Mouse (Mus musculus) limb, embryonic 12.5 days (tissue): ENCODE results near the gene Pced1b. TPM values are rescaled to one million over a fixed set of nuclear protein-coding genes. Genes with fewer than 3 reads are reported as not detected.

Experiments used
- ATAC-seq: fragments of 200-750 bp; cut with Nextera tagmentation; 2 replicates; pipeline ENCODE4 v1.8.0; 2017; ENCODE audit warnings: low read depth, moderate TSS enrichment; ENCODE audit not compliant: insufficient number of reproducible peaks, insufficient read depth, low FRiP score, low TSS enrichment
- H3K27ac ChIP-seq: fragments of 300-500 bp; sonication (generic); 2 replicates; pipeline ENCODE4 v1.5.1; 2016; ENCODE audit warnings: mild to moderate bottlenecking, moderate library complexity
- H3K27me3 ChIP-seq: fragments of 300-500 bp; sonication (generic); 2 replicates; pipeline ENCODE4 v1.6.1; 2016; ENCODE audit warnings: mild to moderate bottlenecking, moderate library complexity
- H3K36me3 ChIP-seq: fragments of 300-500 bp; sonication (generic); 2 replicates; pipeline ENCODE4 v1.6.1; 2016; ENCODE audit warnings: mild to moderate bottlenecking, moderate library complexity
- H3K4me1 ChIP-seq: fragments of 300-500 bp; sonication (generic); replicated peaks from 2 replicates; pipeline ENCODE4 v1.6.1; 2016
- H3K4me2 ChIP-seq: fragments of 300-500 bp; sonication (generic); 2 replicates; pipeline ENCODE4 v1.6.1; 2016; ENCODE audit warnings: mild to moderate bottlenecking, moderate library complexity
- H3K4me3 ChIP-seq: fragments of 300-500 bp; sonication (generic); replicated peaks from 2 replicates; pipeline ENCODE4 v1.5.1; 2016; ENCODE audit warnings: mild to moderate bottlenecking
- H3K9ac ChIP-seq: fragments of 300-500 bp; sonication (generic); replicated peaks from 2 replicates; pipeline ENCODE4 v1.6.1; 2016; ENCODE audit warnings: mild to moderate bottlenecking, moderate library complexity
- H3K9me3 ChIP-seq: fragments of 300-500 bp; sonication (generic); 2 replicates; pipeline ENCODE4 v1.6.1; 2016; ENCODE audit warnings: mild to moderate bottlenecking, moderate library complexity
- WGBS: fragments of 180-500 bp; shearing (Covaris S2); methylation state at CpG from one replicate; pipeline ENCODE4 v1.1.7; 2016; 5-methylcytosine and 5-hydroxymethylcytosine counted together
- polyA plus RNA-seq: library from polyadenylated mRNA; unstranded; fragments of >200 nt; fragmentation: Nextera tagmentation; extraction: Ambion mirVana; gene quantifications from 2 replicates; pipeline ENCODE4 v1.2.1, GENCODE M21; 2016

Pced1b gene
- polyA plus RNA-seq, 1 experiment from 2014 or later, result 2.5 TPM

GRCm38 (mm10) chr15:97389577-97389976 lies 142.7 kb downstream of the Pced1b start:
- Histone ChIP-seq H3K27me3 (no peaks in the 10 kb centered on the region), H3K4me2 (no peak overlapping the region), H3K27ac (no peak overlapping the region), H3K9me3 (no peaks in the 10 kb centered on the region), H3K4me1 (no peaks in the 10 kb centered on the region), H3K9ac (no peak overlapping the region), H3K4me3 (no peak overlapping the region), H3K36me3 (no peaks in the 10 kb centered on the region)
- ATAC-seq, result no peak
- 91% methylated on average over 4 of the region's 4 CpGs for WGBS

- no peaks in the 10 kb centered on the region for H3K9me3 ChIP-seq
- H3K36me3 ChIP-seq, result no peaks in the 10 kb centered on the region
- 93% methylated on average over 2 of the region's 2 CpGs for WGBS
- no peak overlapping the region for H3K27ac ChIP-seq
- no peak overlapping the region for H3K4me2 ChIP-seq
- H3K9ac ChIP-seq, result no peak overlapping the region
- H3K4me1 ChIP-seq, result no peaks in the 10 kb centered on the region
- no peak overlapping the region for H3K4me3 ChIP-seq
- H3K27me3 ChIP-seq, result no peaks in the 10 kb centered on the region
- no peak for ATAC-seq
These were observed 143.9 kb downstream of the Pced1b start for GRCm38 (mm10) chr15:97390778-97391177.

- Histone ChIP-seq H3K4me1 (no peaks in the 10 kb centered on the region), H3K9me3 (no peaks in the 10 kb centered on the region), H3K4me2 (no peak overlapping the region), H3K27ac (no peak overlapping the region), H3K27me3 (no peaks in the 10 kb centered on the region), H3K9ac (no peak overlapping the region), H3K36me3 (no peaks in the 10 kb centered on the region), H3K4me3 (no peak overlapping the region)
- ATAC-seq, result no peak
- WGBS, result 92% methylated on average over 2 of the region's 2 CpGs
These were observed 144.5 kb downstream of the Pced1b start for GRCm38 (mm10) chr15:97391436-97391835.

- no peak for ATAC-seq
- WGBS, result 83% methylated on average over 12 of the region's 12 CpGs
- H3K9ac ChIP-seq, result no peak overlapping the region
- no peak overlapping the region for H3K4me2 ChIP-seq
- no peak overlapping the region for H3K4me3 ChIP-seq
- H3K27ac ChIP-seq, result peak overlapping the region; percentile 20; the same call in 1 of the 2 replicates
- H3K36me3 ChIP-seq, result no peaks in the 10 kb centered on the region
- no peaks in the 10 kb centered on the region for H3K27me3 ChIP-seq
- no peaks in the 10 kb centered on the region for H3K4me1 ChIP-seq
- H3K9me3 ChIP-seq, result peaks cover 5% of the 10 kb centered on the region; the same call in 1 of the 2 replicates
These were observed 147.7 kb downstream of the Pced1b start for GRCm38 (mm10) chr15:97394561-97394960.

GRCm38 (mm10) chr15:97396586-97397299 lies 149.8 kb downstream of the Pced1b start:
- Histone ChIP-seq H3K4me2 (no peak overlapping the region), H3K27ac (no peak overlapping the region), H3K4me3 (no peak overlapping the region), H3K9ac (no peak overlapping the region), H3K36me3 (no peaks in the 10 kb centered on the region), H3K27me3 (no peaks in the 10 kb centered on the region), H3K9me3 (peaks cover 5% of the 10 kb centered on the region; the same call in 1 of the 2 replicates), H3K4me1 (no peaks in the 10 kb centered on the region)
- no peak for ATAC-seq
- WGBS, result 96% methylated on average over 4 of the region's 4 CpGs

GRCm38 (mm10) chr15:97397793-97398192 lies 150.9 kb downstream of the Pced1b start:
- Histone ChIP-seq H3K4me3 (no peak overlapping the region), H3K9ac (no peak overlapping the region), H3K4me2 (no peak overlapping the region), H3K36me3 (no peaks in the 10 kb centered on the region), H3K9me3 (peaks cover 5% of the 10 kb centered on the region; the same call in 1 of the 2 replicates), H3K27ac (no peak overlapping the region), H3K27me3 (no peaks in the 10 kb centered on the region), H3K4me1 (no peaks in the 10 kb centered on the region)
- 75% methylated on average over 2 of the region's 2 CpGs for WGBS
- ATAC-seq, result no peak

GRCm38 (mm10) chr15:97400866-97401265 lies 154.0 kb downstream of the Pced1b start:
- WGBS, result 90% methylated on average over 6 of the region's 6 CpGs
- peaks cover 5% of the 10 kb centered on the region; the same call in 1 of the 2 replicates for H3K9me3 ChIP-seq
- H3K9ac ChIP-seq, result no peak overlapping the region
- H3K27ac ChIP-seq, result no peak overlapping the region
- H3K27me3 ChIP-seq, result no peaks in the 10 kb centered on the region
- H3K4me1 ChIP-seq, result no peaks in the 10 kb centered on the region
- no peaks in the 10 kb centered on the region for H3K36me3 ChIP-seq
- ATAC-seq, result no peak
- no peak overlapping the region for H3K4me3 ChIP-seq
- no peak overlapping the region for H3K4me2 ChIP-seq

GRCm38 (mm10) chr15:97404483-97404882 lies 157.6 kb downstream of the Pced1b start:
- Histone ChIP-seq H3K9me3 (no peaks in the 10 kb centered on the region), H3K36me3 (no peaks in the 10 kb centered on the region), H3K9ac (no peak overlapping the region), H3K27me3 (no peaks in the 10 kb centered on the region), H3K27ac (no peak overlapping the region), H3K4me3 (no peak overlapping the region), H3K4me1 (no peaks in the 10 kb centered on the region), H3K4me2 (no peak overlapping the region)
- no peak for ATAC-seq
- 86% methylated on average over 8 of the region's 8 CpGs for WGBS

- no peak overlapping the region for H3K9ac ChIP-seq
- WGBS, result 79% methylated on average over 7 of the region's 7 CpGs
- no peak overlapping the region for H3K27ac ChIP-seq
These were observed 158.1 kb downstream of the Pced1b start for GRCm38 (mm10) chr15:97404998-97405397.

GRCm38 (mm10) chr15:97406105-97406504 lies 159.2 kb downstream of the Pced1b start:
- H3K9ac ChIP-seq, result no peak overlapping the region
- no peak for ATAC-seq
- no peak overlapping the region for H3K4me2 ChIP-seq
- H3K4me1 ChIP-seq, result no peaks in the 10 kb centered on the region
- no peaks in the 10 kb centered on the region for H3K9me3 ChIP-seq
- no peaks in the 10 kb centered on the region for H3K36me3 ChIP-seq
- WGBS, result 84% methylated on average over 6 of the region's 6 CpGs
- H3K4me3 ChIP-seq, result no peak overlapping the region
- H3K27ac ChIP-seq, result no peak overlapping the region
- H3K27me3 ChIP-seq, result no peaks in the 10 kb centered on the region

More at GRCm38 (mm10) chr15:97404998-97405397, 158.1 kb downstream of the Pced1b start:
- Histone ChIP-seq H3K36me3 (no peaks in the 10 kb centered on the region), H3K27me3 (no peaks in the 10 kb centered on the region), H3K4me3 (no peak overlapping the region), H3K4me2 (no peak overlapping the region), H3K4me1 (no peaks in the 10 kb centered on the region), H3K9me3 (no peaks in the 10 kb centered on the region)
- ATAC-seq, result no peak

- ATAC-seq, result no peak
- no peaks in the 10 kb centered on the region for H3K4me1 ChIP-seq
- no peak overlapping the region for H3K27ac ChIP-seq
- no peaks in the 10 kb centered on the region for H3K27me3 ChIP-seq
- 63% methylated on average over 17 of the region's 17 CpGs for WGBS
- H3K9me3 ChIP-seq, result 0 out of 2 replicates have a peak, but pooled peaks cover under 1% of the 10 kb centered on the region
- no peak overlapping the region for H3K4me2 ChIP-seq
- no peaks in the 10 kb centered on the region for H3K36me3 ChIP-seq
- no peak overlapping the region for H3K9ac ChIP-seq
- H3K4me3 ChIP-seq, result no peak overlapping the region
These were observed 160.9 kb downstream of the Pced1b start for GRCm38 (mm10) chr15:97407496-97408454.
